In the genomic region with DNA sequence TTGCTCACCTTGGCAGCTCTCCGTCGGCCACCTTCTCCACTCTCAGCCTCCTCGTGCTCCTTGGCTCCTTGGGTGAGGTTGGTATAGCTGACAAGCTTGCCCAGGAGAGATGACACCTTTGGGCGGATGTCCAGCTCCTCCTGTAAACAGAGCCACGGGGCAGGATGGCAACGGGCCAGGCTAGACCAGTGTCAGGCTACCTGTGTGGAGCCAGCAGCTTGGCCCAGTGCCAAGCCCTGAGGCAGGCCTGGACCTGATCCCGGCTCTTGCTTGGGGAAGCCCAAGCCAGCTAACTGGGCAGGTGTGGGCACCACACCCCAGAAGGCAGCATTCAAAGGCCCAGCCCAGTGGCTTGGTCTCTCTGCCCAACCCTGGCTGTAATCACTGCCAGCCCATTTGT, we compare ENCODE assay signal across 11 mouse cellular contexts. TPM values are rescaled to one million over a fixed set of nuclear protein-coding genes. Genes with fewer than 3 reads are reported as not detected.
DNase-seq lines count a peak whose midpoint lies in the region; ATAC-seq lines count a peak whose summit lies in the region.
"Had no signal": no experiment of that assay in that cellular context is flagged by ENCODE, and none has a peak within 500 bp of the region (broad histone marks: within the 10 kb centered on the region; RNA-seq: fewer than 3 reads in every experiment).

No protein-coding gene starts in this region.

- ATAC-seq in kidney, embryonic 16.5 days (ENCODE audit: low FRiP score, low TSS enrichment), result no peak
- no peak for ATAC-seq in monocyte, adult 5-6 weeks (replicated peaks; ENCODE audit: insufficient number of reproducible peaks, low FRiP score, low TSS enrichment, poor library complexity, severe bottlenecking)

- no peaks in the 10 kb centered on the region for H3K27me3 ChIP-seq in kidney, embryonic 16.5 days (ENCODE audit: insufficient read depth, low read length)

- WGBS in kidney, embryonic 16.5 days, result 80% methylated on average over 7 of the region's 7 CpGs

- H3K36me3 ChIP-seq in kidney, embryonic 16.5 days (ENCODE audit: insufficient read depth, low read length), result peaks cover 16% of the 10 kb centered on the region

- no peak overlapping the region for H3K4me3 ChIP-seq in kidney, embryonic 16.5 days (ENCODE audit: low read length)
- H3K4me3 ChIP-seq: layer of hippocampus, adult 2 months had no signal

- H3K9me3 ChIP-seq in kidney, embryonic 16.5 days (ENCODE audit: low read length), result no peaks in the 10 kb centered on the region

- DNase-seq in kidney, adult 18-20 months, result peak; percentile 85
- DNase-seq in cerebellum, postnatal 36 days, result peak; percentile 83 to 89
- peak; percentile 58 to 73 for DNase-seq in kidney, postnatal 4 days
- peak; percentile 83 for DNase-seq in urinary bladder, adult 2 months (ENCODE audit: low spot score)
- no peak for DNase-seq in thymus, postnatal 0 days (ENCODE audit: low spot score)
- DNase-seq in spleen, postnatal 36 days (ENCODE audit: low spot score in 2 of 2), result no peak

- no peak overlapping the region for H3K27ac ChIP-seq in kidney, embryonic 16.5 days (ENCODE audit: low read length)
- H3K27ac ChIP-seq: layer of hippocampus, adult 2 months had no signal

- H3K9ac ChIP-seq in kidney, embryonic 16.5 days (replicated peaks; ENCODE audit: low read length), result no peak overlapping the region

- H3K4me2 ChIP-seq in kidney, embryonic 16.5 days (replicated peaks; ENCODE audit: low read depth, low read length), result no peak overlapping the region

- H3K4me1 ChIP-seq in kidney, embryonic 16.5 days (ENCODE audit: insufficient read depth, low read length), result 0 out of 2 replicates have a peak, but pooled peaks cover 10% of the 10 kb centered on the region

RNA-seq across cellular contexts. Expression of gene Slc12a4, which starts 6.5 kb away (rescaled TPM):
- polyA plus RNA-seq in kidney, embryonic 16.5 days (2015; fragmentation: Nextera tagmentation; extraction: Ambion mirVana), result 36.1 and 36.2 TPM in 2 replicates
- polyA plus RNA-seq in urinary bladder, adult 2 months (2012; rRNA removed), result 64.3 and 69.6 TPM in 2 replicates
- total RNA-seq in monocyte, adult 5-6 weeks (2017), result 2.7 to 13.5 TPM (median 8.1 TPM) in 3 replicates
- 17.5 and 18.6 TPM in 2 replicates for polyA plus RNA-seq in thymus, postnatal 0 days (2015; fragmentation: Nextera tagmentation; extraction: Ambion mirVana)

RNA-seq across cellular contexts. Expression of gene Lcat, which starts 16.2 kb away (rescaled TPM):
- polyA plus RNA-seq in kidney, embryonic 16.5 days (2015; fragmentation: Nextera tagmentation; extraction: Ambion mirVana), result 1.3 and 1.8 TPM in 2 replicates
- 3.7 and 5.2 TPM in 2 replicates for polyA plus RNA-seq in urinary bladder, adult 2 months (2012; rRNA removed)
- not detected in 3 replicates for total RNA-seq in monocyte, adult 5-6 weeks (2017)
- 0.40 and 0.62 TPM in 2 replicates for polyA plus RNA-seq in thymus, postnatal 0 days (2015; fragmentation: Nextera tagmentation; extraction: Ambion mirVana)

RNA-seq across cellular contexts. Expression of gene Dpep3, which starts 19.9 kb away (rescaled TPM):
- not detected in 2 replicates for polyA plus RNA-seq in kidney, embryonic 16.5 days (2015; fragmentation: Nextera tagmentation; extraction: Ambion mirVana)
- polyA plus RNA-seq in urinary bladder, adult 2 months (2012; rRNA removed), result 0.12 and 0.17 TPM in 2 replicates
- 0.96 to 1.7 TPM (median 0.97 TPM) in 3 replicates for total RNA-seq in monocyte, adult 5-6 weeks (2017)
- polyA plus RNA-seq in thymus, postnatal 0 days (2015; fragmentation: Nextera tagmentation; extraction: Ambion mirVana), result not detected in 2 replicates
- total RNA-seq: layer of hippocampus, adult 2 months had no signal
- polyA plus RNA-seq: cortical plate, adult 2 months; neural tube, embryonic 14.5 days had no signal

RNA-seq across cellular contexts. Expression of gene Psmb10, which starts 21.1 kb away (rescaled TPM):
- polyA plus RNA-seq in kidney, embryonic 16.5 days (2015; fragmentation: Nextera tagmentation; extraction: Ambion mirVana), result 33.3 and 46.5 TPM in 2 replicates
- polyA plus RNA-seq in urinary bladder, adult 2 months (2012; rRNA removed), result 82.8 and 98.7 TPM in 2 replicates
- total RNA-seq in monocyte, adult 5-6 weeks (2017), result 98.5 to 154 TPM (median 99.0 TPM) in 3 replicates
- polyA plus RNA-seq in thymus, postnatal 0 days (2015; fragmentation: Nextera tagmentation; extraction: Ambion mirVana), result 385 and 398 TPM in 2 replicates

RNA-seq across cellular contexts. Expression of gene Ctrl, which starts 25.7 kb away (rescaled TPM):
- 0.82 and 1.8 TPM in 2 replicates for polyA plus RNA-seq in kidney, embryonic 16.5 days (2015; fragmentation: Nextera tagmentation; extraction: Ambion mirVana)
- 1.4 and 1.8 TPM in 2 replicates for polyA plus RNA-seq in urinary bladder, adult 2 months (2012; rRNA removed)
- total RNA-seq in monocyte, adult 5-6 weeks (2017), result not detected in 3 replicates
- polyA plus RNA-seq in thymus, postnatal 0 days (2015; fragmentation: Nextera tagmentation; extraction: Ambion mirVana), result 0.99 TPM in 2 replicates

Comparison
In these comparisons a context has a peak if more than half of its experiments do, and no peak if none do; other contexts are left out.
1. DNase-seq: peak in kidney, adult 18-20 months (single experiment), cerebellum, postnatal 36 days (2 of 2), kidney, postnatal 4 days (2 of 2) and urinary bladder, adult 2 months (single experiment); none in thymus, postnatal 0 days (single experiment) and spleen, postnatal 36 days (0 of 2).